Mouse (Mus musculus): ENCODE data around the gene Dtnb.

DNA sequence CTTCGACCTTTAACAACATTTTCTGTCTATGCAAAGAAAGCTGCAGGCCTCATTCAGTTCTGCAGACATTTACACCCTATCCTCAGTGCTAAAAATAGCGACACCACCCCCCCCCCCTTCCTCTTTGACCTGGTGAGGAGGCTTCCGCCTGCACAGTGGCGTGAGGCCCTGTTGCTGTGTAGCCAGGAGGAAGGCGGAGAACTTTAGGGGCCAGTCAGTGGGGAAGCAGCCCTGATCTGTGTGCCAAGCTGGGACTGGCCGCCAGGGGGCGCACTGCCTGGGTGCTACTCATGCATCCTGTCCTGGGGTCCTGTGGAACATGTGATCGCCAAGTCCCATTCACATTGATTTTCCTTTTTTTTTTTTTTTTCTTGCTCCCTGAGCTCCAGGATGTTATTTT is 209.3 kb downstream of the Dtnb start:
- TF ChIP-seq GATA1 (IDR thresholded peaks at IDR 0.05; ENCODE audit: borderline replicate concordance, low read length) (no peak), FLI1 (IDR thresholded peaks at IDR 0.05; ENCODE audit: low read length) (no peak)

Measured in megakaryocyte, embryonic 14.5 days (primary cell).